Mouse (Mus musculus) heart, adult 9 months (tissue): ENCODE results near the gene Epn3.

Experiments used
- DNase-seq, 2 experiments: peaks; one replicate each; pipeline ENCODE4 v3.0.0; 2022; ENCODE audit warnings: low spot score in 2 of 2

Epn3 gene

GRCm38 (mm10) chr11:94471740-94472584, 27.8 kb downstream of the Epn3 start:
- no peak for DNase-seq

GRCm38 (mm10) chr11:94470391-94470790, 29.4 kb downstream of the Epn3 start:
- DNase-seq: no peak

GRCm38 (mm10) chr11:94469136-94470064, 30.4 kb downstream of the Epn3 start:
- DNase-seq: no peak

GRCm38 (mm10) chr11:94468582-94469064, 31.2 kb downstream of the Epn3 start:
- DNase-seq: no peak

- DNase-seq: no peak
Measured at GRCm38 (mm10) chr11:94466333-94466855, 33.4 kb downstream of the Epn3 start.

- DNase-seq: no peak
Measured at GRCm38 (mm10) chr11:94464170-94464569, 35.6 kb downstream of the Epn3 start.

GRCm38 (mm10) chr11:94461856-94462255, 37.9 kb downstream of the Epn3 start:
- no peak for DNase-seq

GRCm38 (mm10) chr11:94457001-94457400, 42.8 kb downstream of the Epn3 start:
- DNase-seq: no peak

GRCm38 (mm10) chr11:94456347-94456746, 43.4 kb downstream of the Epn3 start:
- DNase-seq: no peak

- DNase-seq: no peak
Measured at GRCm38 (mm10) chr11:94455161-94455820, 44.5 kb downstream of the Epn3 start.

- DNase-seq: no peak
Measured at GRCm38 (mm10) chr11:94454756-94455155, 45.0 kb downstream of the Epn3 start.

- peak; percentile 80 to 81 for DNase-seq
Measured at GRCm38 (mm10) chr11:94451091-94451773, 48.5 kb downstream of the Epn3 start.

- peak; percentile 69 to 72 for DNase-seq
Measured at GRCm38 (mm10) chr11:94449886-94450285, 49.9 kb downstream of the Epn3 start.

GRCm38 (mm10) chr11:94449239-94449638, 50.5 kb downstream of the Epn3 start:
- DNase-seq: no peak

GRCm38 (mm10) chr11:94447017-94447416, 52.8 kb downstream of the Epn3 start:
- DNase-seq: no peak

- DNase-seq: no peak
Measured at GRCm38 (mm10) chr11:94445300-94445699, 54.5 kb downstream of the Epn3 start.

GRCm38 (mm10) chr11:94444829-94445228, 54.9 kb downstream of the Epn3 start:
- DNase-seq: no peak

GRCm38 (mm10) chr11:94441752-94442151, 58.0 kb downstream of the Epn3 start:
- DNase-seq: no peak

- no peak for DNase-seq
Measured at GRCm38 (mm10) chr11:94441122-94441521, 58.7 kb downstream of the Epn3 start.

- no peak for DNase-seq
Measured at GRCm38 (mm10) chr11:94440421-94440820, 59.4 kb downstream of the Epn3 start.
